Mouse (Mus musculus): ENCODE results near the gene Dtnb. TPM values are rescaled to one million over a fixed set of nuclear protein-coding genes. Genes with fewer than 3 reads are reported as not detected.

The Dtnb gene
- polyA plus RNA-seq, 1 experiment from 2014 or later: 18.8 TPM

DNA sequence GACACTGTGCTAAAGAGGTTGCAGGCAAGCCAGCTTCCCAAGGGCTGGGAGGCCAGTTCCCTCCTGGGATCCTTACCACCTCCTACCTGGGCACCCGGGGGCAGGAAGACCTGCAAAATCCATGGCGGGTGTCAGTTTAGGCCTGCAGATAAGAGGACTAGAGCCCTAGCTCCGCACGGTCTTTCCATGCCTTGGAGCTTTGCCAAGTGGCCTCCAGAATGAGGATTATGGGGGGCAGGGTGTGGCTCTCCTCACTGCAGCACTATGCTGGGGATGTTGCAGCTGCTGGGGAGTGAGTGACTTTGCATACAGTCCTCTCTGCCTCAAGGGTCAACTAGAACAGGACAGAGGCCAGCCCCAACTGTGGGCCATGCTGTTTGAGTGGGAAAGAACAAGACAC lies 247.7 kb downstream of the Dtnb start:
- Histone ChIP-seq H3K4me1 (ENCODE audit: insufficient read depth, low read depth, low read length) (peaks cover 14% of the 10 kb centered on the region), H3K9me3 (ENCODE audit: low read length) (no peaks in the 10 kb centered on the region), H3K9ac (replicated peaks; ENCODE audit: low read depth) (no peak overlapping the region), H3K36me3 (ENCODE audit: insufficient read depth, low read length) (no peaks in the 10 kb centered on the region), H3K4me3 (ENCODE audit: low read depth, low read length) (no peak overlapping the region), H3K4me2 (replicated peaks; ENCODE audit: low read depth, low read length) (no peak overlapping the region), H3K27ac (ENCODE audit: low read length) (no peak overlapping the region), H3K27me3 (replicated peaks; ENCODE audit: insufficient read depth, low read length) (no peaks in the 10 kb centered on the region)
- TF ChIP-seq EP300 (IDR thresholded peaks at IDR 0.05): no peak
- no peak for TF ChIP-seq CTCF (IDR thresholded peaks at IDR 0.05)
- no peak for ATAC-seq
- WGBS: 30% methylated on average over 4 of the region's 4 CpGs
- no peak for DNase-seq (ENCODE audit: low spot score)

DNA sequence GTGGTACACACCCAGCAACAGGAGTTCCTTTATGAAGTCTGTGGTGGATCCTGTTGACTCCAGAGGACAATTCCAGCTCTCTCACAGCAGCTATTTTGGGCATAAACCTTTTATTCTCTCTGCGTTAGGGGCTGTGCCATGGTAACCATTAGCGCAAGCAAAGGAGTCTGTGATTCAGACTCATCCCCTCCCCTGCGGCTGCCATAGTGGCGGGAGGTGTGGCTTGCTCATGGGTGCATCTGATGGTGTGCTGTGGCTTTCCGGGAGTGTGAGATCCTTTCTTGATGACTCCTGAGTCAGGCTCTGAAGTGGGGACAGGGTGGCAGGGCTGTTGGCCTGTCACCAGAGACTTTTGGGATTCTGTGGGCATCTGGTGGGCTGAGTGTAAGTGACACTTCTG lies 251.2 kb downstream of the Dtnb start:
- no peaks in the 10 kb centered on the region for H3K9me3 ChIP-seq (ENCODE audit: low read length)
- H3K27ac ChIP-seq (ENCODE audit: low read length): no peak overlapping the region

DNA sequence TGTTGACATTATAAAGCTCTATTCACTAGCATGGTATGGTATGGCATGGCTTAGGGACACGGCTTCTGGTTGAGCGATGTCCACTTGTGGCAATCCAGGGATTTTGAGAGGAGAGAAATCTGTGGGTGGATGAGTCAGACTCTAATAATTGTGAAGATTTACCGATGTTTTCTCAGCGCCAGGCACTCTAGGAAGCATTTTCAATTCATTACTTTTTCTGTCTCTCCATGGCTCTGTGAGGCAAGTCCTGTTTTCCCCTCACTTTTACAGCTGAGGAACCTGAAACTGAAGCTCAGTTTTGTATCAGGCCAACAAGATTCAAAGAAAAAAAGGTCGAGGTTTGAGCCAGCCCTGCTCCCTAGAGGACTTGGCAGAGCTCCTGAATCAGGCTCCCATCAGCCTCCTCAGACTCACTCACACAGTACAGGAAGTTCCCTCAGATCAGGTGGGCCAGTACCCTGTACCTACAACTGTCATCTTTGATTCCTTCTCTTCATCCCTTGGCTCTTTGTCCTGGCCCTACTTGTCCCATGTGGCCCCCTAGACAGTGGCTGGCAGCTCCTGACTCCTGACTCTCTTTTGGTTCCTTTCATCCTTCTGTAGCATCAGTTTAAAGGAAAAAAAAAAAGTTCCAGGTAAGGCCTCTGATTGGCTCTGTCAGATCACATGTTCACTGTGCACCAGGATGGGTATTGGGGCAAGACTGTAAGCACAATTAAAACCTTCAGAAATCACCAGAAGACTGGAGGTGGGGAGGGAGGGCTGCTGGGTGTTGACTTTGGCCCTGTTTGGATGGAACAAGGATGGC lies 252.9 kb downstream of the Dtnb start:
- H3K4me2 ChIP-seq (replicated peaks; ENCODE audit: low read depth, low read length): no peak overlapping the region
- H3K27me3 ChIP-seq (replicated peaks; ENCODE audit: insufficient read depth, low read length): no peaks in the 10 kb centered on the region
- no peaks in the 10 kb centered on the region for H3K36me3 ChIP-seq (ENCODE audit: insufficient read depth, low read length)
- H3K4me1 ChIP-seq (ENCODE audit: insufficient read depth, low read depth, low read length): no peaks in the 10 kb centered on the region; the same call in none of the 2 replicates
- no peak overlapping the region for H3K4me3 ChIP-seq (ENCODE audit: low read depth, low read length)
- WGBS: 56% methylated on average over 5 of the region's 5 CpGs
- no peak overlapping the region for H3K27ac ChIP-seq (ENCODE audit: low read length)
- no peak for TF ChIP-seq EP300 (IDR thresholded peaks at IDR 0.05)
- TF ChIP-seq CTCF (IDR thresholded peaks at IDR 0.05): no peak
- H3K9me3 ChIP-seq (ENCODE audit: low read length): no peaks in the 10 kb centered on the region
- peak; percentile 38; the same call in 1 of the 2 replicates for ATAC-seq
- H3K9ac ChIP-seq (replicated peaks; ENCODE audit: low read depth): no peak overlapping the region
- DNase-seq (ENCODE audit: low spot score): no peak

More for the DNA sequence above, 251.2 kb downstream of the Dtnb start:
- Histone ChIP-seq H3K4me1 (ENCODE audit: insufficient read depth, low read depth, low read length) (peaks cover 7% of the 10 kb centered on the region), H3K9ac (replicated peaks; ENCODE audit: low read depth) (no peak overlapping the region), H3K27me3 (replicated peaks; ENCODE audit: insufficient read depth, low read length) (no peaks in the 10 kb centered on the region), H3K36me3 (ENCODE audit: insufficient read depth, low read length) (no peaks in the 10 kb centered on the region), H3K4me3 (ENCODE audit: low read depth, low read length) (no peak overlapping the region), H3K4me2 (replicated peaks; ENCODE audit: low read depth, low read length) (no peak overlapping the region)
- TF ChIP-seq CTCF (IDR thresholded peaks at IDR 0.05): no peak
- ATAC-seq (no peak), DNase-seq (ENCODE audit: low spot score) (no peak)
- WGBS: 80% methylated on average over 5 of the region's 5 CpGs

DNA sequence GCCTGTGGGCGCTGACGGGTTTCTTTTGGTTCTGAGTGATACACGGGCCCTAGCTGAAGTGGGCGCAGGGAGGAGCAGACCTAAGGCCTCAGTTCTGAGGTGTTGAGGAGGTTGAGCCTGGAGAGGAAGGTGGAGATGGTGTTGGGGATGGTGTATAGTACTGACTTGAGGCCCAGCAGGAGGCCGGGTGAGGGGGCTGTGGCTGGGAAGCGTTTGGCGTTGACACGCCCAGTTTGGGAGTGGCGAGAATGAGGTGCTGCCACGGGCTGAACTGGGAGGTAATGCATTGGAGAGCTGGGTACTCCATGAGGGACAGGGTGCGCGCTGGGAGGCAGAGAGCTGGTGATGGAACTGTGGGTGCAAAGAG lies 253.5 kb downstream of the Dtnb start:
- no peak overlapping the region for H3K4me3 ChIP-seq (ENCODE audit: low read depth, low read length)
- no peak for DNase-seq (ENCODE audit: low spot score)
- H3K27ac ChIP-seq (ENCODE audit: low read length): no peak overlapping the region
- no peak overlapping the region for H3K9ac ChIP-seq (replicated peaks; ENCODE audit: low read depth)
- no peak overlapping the region for H3K4me2 ChIP-seq (replicated peaks; ENCODE audit: low read depth, low read length)
- 0 out of 2 replicates have a peak, but pooled peaks have one; percentile 26 for ATAC-seq
- no peaks in the 10 kb centered on the region for H3K27me3 ChIP-seq (replicated peaks; ENCODE audit: insufficient read depth, low read length)
- no peaks in the 10 kb centered on the region for H3K36me3 ChIP-seq (ENCODE audit: insufficient read depth, low read length)
- no peaks in the 10 kb centered on the region; the same call in none of the 2 replicates for H3K4me1 ChIP-seq (ENCODE audit: insufficient read depth, low read depth, low read length)
- TF ChIP-seq CTCF (IDR thresholded peaks at IDR 0.05): no peak
- TF ChIP-seq EP300 (IDR thresholded peaks at IDR 0.05): no peak
- no peaks in the 10 kb centered on the region for H3K9me3 ChIP-seq (ENCODE audit: low read length)
- 41% methylated on average over 12 of the region's 12 CpGs for WGBS

DNA sequence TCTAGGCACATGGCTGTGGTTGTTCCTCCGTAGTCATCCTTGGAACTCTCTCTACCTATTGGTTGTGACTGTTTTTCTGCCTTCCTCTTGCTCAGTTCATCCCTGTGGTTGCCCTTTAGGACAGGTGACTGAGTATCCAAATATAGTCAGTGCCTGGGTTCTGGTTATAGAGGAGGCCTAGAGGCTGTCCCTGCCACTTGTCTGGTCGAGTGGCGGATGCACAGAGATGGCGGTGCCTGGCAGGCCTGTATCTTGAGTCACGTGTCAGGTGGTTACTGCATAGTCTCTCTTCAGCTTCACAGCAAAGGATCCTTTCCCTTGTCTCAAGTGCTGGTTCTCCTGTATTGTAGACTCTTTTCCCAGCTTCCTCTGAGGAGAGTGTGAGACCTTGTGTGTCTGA lies 255.6 kb downstream of the Dtnb start:
- no peaks in the 10 kb centered on the region for H3K27me3 ChIP-seq (replicated peaks; ENCODE audit: insufficient read depth, low read length)
- peaks cover 8% of the 10 kb centered on the region for H3K4me1 ChIP-seq (ENCODE audit: insufficient read depth, low read depth, low read length)
- H3K4me3 ChIP-seq (ENCODE audit: low read depth, low read length): no peak overlapping the region
- WGBS: 80% methylated on average over 5 of the region's 5 CpGs
- no peak overlapping the region for H3K9ac ChIP-seq (replicated peaks; ENCODE audit: low read depth)
- ATAC-seq (no peak), DNase-seq (ENCODE audit: low spot score) (no peak)
- no peaks in the 10 kb centered on the region for H3K36me3 ChIP-seq (ENCODE audit: insufficient read depth, low read length)
- no peak overlapping the region for H3K4me2 ChIP-seq (replicated peaks; ENCODE audit: low read depth, low read length)
- H3K27ac ChIP-seq (ENCODE audit: low read length): no peak overlapping the region
- H3K9me3 ChIP-seq (ENCODE audit: low read length): no peaks in the 10 kb centered on the region
- TF ChIP-seq CTCF (IDR thresholded peaks at IDR 0.05): no peak
- TF ChIP-seq EP300 (IDR thresholded peaks at IDR 0.05): no peak

Small RNAs within 50 kb of the gene (microRNA-seq; reads per million reads assigned to microRNA genes)
- gene Gm26050: not detected

Other genes with a start within 250 kb of the Dtnb start
- 5.6 and 5.9 TPM in 2 replicates for gene Kif3c, start 207.2 kb upstream of the Dtnb start, polyA plus RNA-seq (2015; fragmentation: Nextera tagmentation; extraction: Ambion mirVana)
- gene Asxl2, start 145.5 kb upstream of the Dtnb start, polyA plus RNA-seq (2015; fragmentation: Nextera tagmentation; extraction: Ambion mirVana): 8.5 and 9.4 TPM in 2 replicates
- gene Dnmt3a, start 233.6 kb downstream of the Dtnb start, polyA plus RNA-seq (2015; fragmentation: Nextera tagmentation; extraction: Ambion mirVana): 60.3 and 74.8 TPM in 2 replicates

Measured in lung, postnatal 0 days (tissue).